Comparison of ENCODE assay signal across 14 mouse cellular contexts in the genomic region with DNA sequence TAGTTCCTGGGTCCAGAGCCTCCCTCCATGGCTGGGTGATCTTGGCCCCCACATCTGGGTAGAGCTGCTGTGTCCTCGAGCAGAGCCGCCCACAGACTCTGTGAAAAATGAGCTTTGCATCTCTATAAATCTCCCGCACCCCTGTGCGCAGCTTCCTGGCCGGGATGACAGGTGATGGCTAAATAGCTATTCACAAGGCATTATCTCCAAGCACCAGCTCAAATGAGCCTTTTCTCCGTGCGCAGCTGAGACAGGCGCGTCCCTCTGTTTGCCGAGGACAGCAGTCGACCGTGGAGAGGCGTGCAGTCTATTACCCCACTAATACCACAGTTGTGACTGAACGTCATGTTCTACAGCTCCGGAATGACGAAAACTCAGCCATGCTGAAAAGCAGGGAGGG. TPM values are rescaled to one million over a fixed set of nuclear protein-coding genes. Genes with fewer than 3 reads are reported as not detected.
A peak's percentile ranks its signal among the peaks of the same experiment; 100 is the strongest.
DNase-seq lines count a peak whose midpoint lies in the region; ATAC-seq lines count a peak whose summit lies in the region.
"Had no signal": no experiment of that assay in that cellular context is flagged by ENCODE, and none has a peak within 500 bp of the region (broad histone marks: within the 10 kb centered on the region; RNA-seq: fewer than 3 reads in every experiment).

No protein-coding gene starts in this region.

- intact Hi-C loops in gastrocnemius, postnatal 36 days (cut with DNase I): no loop called here

- H3K27ac ChIP-seq in embryonic facial prominence, embryonic 11.5 days (replicated peaks; ENCODE audit: low read depth, low read length): no peak overlapping the region
- H3K27ac ChIP-seq in embryonic facial prominence, embryonic 10.5 days (replicated peaks): no peak overlapping the region
- H3K27ac ChIP-seq in forebrain, embryonic 10.5 days: peak overlapping the region; percentile 27; the same call in 1 of the 2 replicates
- H3K27ac ChIP-seq in hindbrain, embryonic 14.5 days: peak overlapping the region; percentile 8; the same call in 1 of the 2 replicates
- H3K27ac ChIP-seq in neural tube, embryonic 12.5 days: no peak overlapping the region

- no peaks in the 10 kb centered on the region for H3K36me3 ChIP-seq in embryonic facial prominence, embryonic 11.5 days (replicated peaks; ENCODE audit: control insufficient read depth, insufficient read depth, low read depth, low read length)
- no peaks in the 10 kb centered on the region for H3K36me3 ChIP-seq in embryonic facial prominence, embryonic 10.5 days (replicated peaks)
- no peaks in the 10 kb centered on the region for H3K36me3 ChIP-seq in forebrain, embryonic 10.5 days (replicated peaks)
- no peaks in the 10 kb centered on the region for H3K36me3 ChIP-seq in hindbrain, embryonic 14.5 days (replicated peaks; ENCODE audit: control insufficient read depth, insufficient read depth)
- H3K36me3 ChIP-seq in neural tube, embryonic 12.5 days: no peaks in the 10 kb centered on the region
- H3K36me3 ChIP-seq: G1E had no signal

- peak; percentile 22 for DNase-seq in embryonic facial prominence, embryonic 11.5 days (ENCODE audit: low spot score)
- DNase-seq in embryonic facial prominence, embryonic 10.5 days (ENCODE audit: low spot score): no peak
- no peak for DNase-seq in forebrain, embryonic 10.5 days (ENCODE audit: extremely low spot score, low spot score)
- peak; percentile 40 for DNase-seq in hindbrain, embryonic 14.5 days (ENCODE audit: low spot score)
- DNase-seq in gastrocnemius, postnatal 36 days: no peak
- no peak for DNase-seq in adrenal gland, postnatal 36 days
- no peak for DNase-seq in spleen, postnatal 10 days (ENCODE audit: low spot score in 2 of 2)
- DNase-seq: heart, adult 11 months; left cerebral cortex, postnatal 4 days; liver, postnatal 0 days had no signal

- no peak overlapping the region for H3K4me3 ChIP-seq in embryonic facial prominence, embryonic 11.5 days (ENCODE audit: low read depth, low read length)
- H3K4me3 ChIP-seq in embryonic facial prominence, embryonic 10.5 days: no peak overlapping the region
- peak overlapping the region; percentile 34 for H3K4me3 ChIP-seq in forebrain, embryonic 10.5 days
- no peak overlapping the region for H3K4me3 ChIP-seq in hindbrain, embryonic 14.5 days (replicated peaks; ENCODE audit: low read length)
- H3K4me3 ChIP-seq in neural tube, embryonic 12.5 days: no peak overlapping the region

- H3K9ac ChIP-seq in embryonic facial prominence, embryonic 11.5 days (replicated peaks; ENCODE audit: low read length): no peak overlapping the region
- no peak overlapping the region for H3K9ac ChIP-seq in hindbrain, embryonic 14.5 days
- no peak overlapping the region for H3K9ac ChIP-seq in neural tube, embryonic 12.5 days
- H3K9ac ChIP-seq: liver, postnatal 0 days had no signal

- ATAC-seq in embryonic facial prominence, embryonic 11.5 days (replicated peaks; ENCODE audit: insufficient number of reproducible peaks, low FRiP score, low TSS enrichment, low read depth): no peak
- ATAC-seq in hindbrain, embryonic 14.5 days (ENCODE audit: low FRiP score): peak; percentile 49; the same call in 1 of the 2 replicates
- ATAC-seq in neural tube, embryonic 12.5 days (ENCODE audit: low FRiP score, low read depth): peak; percentile 42; the same call in 1 of the 2 replicates
- ATAC-seq: liver, postnatal 0 days had no signal

- no peak overlapping the region for H3K4me2 ChIP-seq in embryonic facial prominence, embryonic 11.5 days (ENCODE audit: low read depth, low read length)
- peak overlapping the region; percentile 13; the same call in 1 of the 2 replicates for H3K4me2 ChIP-seq in hindbrain, embryonic 14.5 days (replicated peaks)
- H3K4me2 ChIP-seq in neural tube, embryonic 12.5 days (replicated peaks): peak overlapping the region; percentile 41

- H3K9me3 ChIP-seq in embryonic facial prominence, embryonic 11.5 days (replicated peaks; ENCODE audit: control insufficient read depth, low read length): no peaks in the 10 kb centered on the region
- H3K9me3 ChIP-seq in embryonic facial prominence, embryonic 10.5 days: no peaks in the 10 kb centered on the region
- no peaks in the 10 kb centered on the region for H3K9me3 ChIP-seq in forebrain, embryonic 10.5 days
- H3K9me3 ChIP-seq in hindbrain, embryonic 14.5 days (ENCODE audit: control insufficient read depth, low read length): no peaks in the 10 kb centered on the region
- no peaks in the 10 kb centered on the region for H3K9me3 ChIP-seq in neural tube, embryonic 12.5 days
- H3K9me3 ChIP-seq: G1E had no signal

- WGBS in embryonic facial prominence, embryonic 11.5 days: 18% methylated on average over 16 of the region's 16 CpGs
- WGBS in embryonic facial prominence, embryonic 10.5 days: 23% methylated on average over 16 of the region's 16 CpGs
- 12% methylated on average over 16 of the region's 16 CpGs for WGBS in forebrain, embryonic 10.5 days
- WGBS in hindbrain, embryonic 14.5 days: 6% methylated on average over 16 of the region's 16 CpGs
- 8% methylated on average over 16 of the region's 16 CpGs for WGBS in neural tube, embryonic 12.5 days

- H3K4me1 ChIP-seq in embryonic facial prominence, embryonic 11.5 days (ENCODE audit: control insufficient read depth, insufficient read depth, low read length): no peaks in the 10 kb centered on the region
- peaks cover 21% of the 10 kb centered on the region for H3K4me1 ChIP-seq in embryonic facial prominence, embryonic 10.5 days
- peaks cover 41% of the 10 kb centered on the region for H3K4me1 ChIP-seq in forebrain, embryonic 10.5 days
- peaks cover 10% of the 10 kb centered on the region; the same call in 1 of the 2 replicates for H3K4me1 ChIP-seq in hindbrain, embryonic 14.5 days (replicated peaks; ENCODE audit: control insufficient read depth, insufficient read depth, low read length)
- peaks cover 16% of the 10 kb centered on the region for H3K4me1 ChIP-seq in neural tube, embryonic 12.5 days

- H3K27me3 ChIP-seq in embryonic facial prominence, embryonic 11.5 days (ENCODE audit: control insufficient read depth, insufficient read depth, low read length): no peaks in the 10 kb centered on the region
- peaks cover 59% of the 10 kb centered on the region for H3K27me3 ChIP-seq in embryonic facial prominence, embryonic 10.5 days (replicated peaks; ENCODE audit: low read depth, poor library complexity, severe bottlenecking)
- peaks cover 83% of the 10 kb centered on the region for H3K27me3 ChIP-seq in forebrain, embryonic 10.5 days (ENCODE audit: poor library complexity, severe bottlenecking)
- H3K27me3 ChIP-seq in hindbrain, embryonic 14.5 days (ENCODE audit: control insufficient read depth, insufficient read depth, low read length): no peaks in the 10 kb centered on the region; the same call in 1 of the 2 replicates
- no peaks in the 10 kb centered on the region; the same call in 1 of the 2 replicates for H3K27me3 ChIP-seq in neural tube, embryonic 12.5 days (replicated peaks)

RNA-seq across cellular contexts. Expression of gene Ntsr1, which starts 17.5 kb away (rescaled TPM):
- polyA plus RNA-seq in embryonic facial prominence, embryonic 11.5 days (2014; fragmentation: Nextera tagmentation; extraction: Ambion mirVana): 0.25 and 0.27 TPM in 2 replicates
- 0.16 and 0.35 TPM in 2 replicates for polyA plus RNA-seq in embryonic facial prominence, embryonic 10.5 days (2016; fragmentation: Nextera tagmentation; extraction: Ambion mirVana)
- not detected in 2 replicates for polyA plus RNA-seq in forebrain, embryonic 10.5 days (2016; fragmentation: Nextera tagmentation; extraction: Ambion mirVana)
- polyA plus RNA-seq in hindbrain, embryonic 14.5 days (2014; fragmentation: Nextera tagmentation; extraction: Ambion mirVana): 2.5 and 3.5 TPM in 2 replicates
- polyA plus RNA-seq in neural tube, embryonic 12.5 days (2016; fragmentation: Nextera tagmentation; extraction: Ambion mirVana): 0.28 and 0.32 TPM in 2 replicates
- not detected for total RNA-seq in gastrocnemius, postnatal 36 days (2021)
- total RNA-seq in adrenal gland, postnatal 36 days (2021): not detected
- total RNA-seq: hematopoietic stem cell, adult 5-6 weeks; megakaryocyte, adult 5-6 weeks had no signal
- polyA plus RNA-seq: G1E; liver, postnatal 0 days had no signal

RNA-seq across cellular contexts. Expression of gene Slco4a1, which starts 26.2 kb away (rescaled TPM):
- polyA plus RNA-seq in embryonic facial prominence, embryonic 11.5 days (2014; fragmentation: Nextera tagmentation; extraction: Ambion mirVana): 1.7 and 2.3 TPM in 2 replicates
- 3.3 and 4.1 TPM in 2 replicates for polyA plus RNA-seq in embryonic facial prominence, embryonic 10.5 days (2016; fragmentation: Nextera tagmentation; extraction: Ambion mirVana)
- polyA plus RNA-seq in forebrain, embryonic 10.5 days (2016; fragmentation: Nextera tagmentation; extraction: Ambion mirVana): 4.9 and 6.9 TPM in 2 replicates
- 1.4 and 2.2 TPM in 2 replicates for polyA plus RNA-seq in hindbrain, embryonic 14.5 days (2014; fragmentation: Nextera tagmentation; extraction: Ambion mirVana)
- polyA plus RNA-seq in neural tube, embryonic 12.5 days (2016; fragmentation: Nextera tagmentation; extraction: Ambion mirVana): 6.0 and 7.8 TPM in 2 replicates
- total RNA-seq in gastrocnemius, postnatal 36 days (2021): under 1 TPM in 1 of 2 experiments, not detected in 1; 0.08 TPM
- total RNA-seq in adrenal gland, postnatal 36 days (2021): 1 to 10 TPM in 1 of 2 experiments, under 1 TPM in 1; 0.70 to 1.5 TPM
- polyA plus RNA-seq: G1E had no signal

Comparison
In these comparisons a context has a peak if more than half of its experiments do, and no peak if none do; other contexts are left out.
1. DNase-seq: peak in embryonic facial prominence, embryonic 11.5 days (single experiment) and hindbrain, embryonic 14.5 days (single experiment); none in embryonic facial prominence, embryonic 10.5 days (single experiment), forebrain, embryonic 10.5 days (single experiment), gastrocnemius, postnatal 36 days (0 of 2), adrenal gland, postnatal 36 days (0 of 2) and spleen, postnatal 10 days (0 of 2).
2. H3K27ac ChIP-seq: peak in forebrain, embryonic 10.5 days (single experiment) and hindbrain, embryonic 14.5 days (single experiment); none in embryonic facial prominence, embryonic 11.5 days (single experiment), embryonic facial prominence, embryonic 10.5 days (single experiment) and neural tube, embryonic 12.5 days (single experiment).